12 mouse cellular contexts compared by ENCODE assay signal in genomic region chr9:70410668-70411067, GRCm38 (mm10).
"Had no signal": no experiment of that assay in that cellular context is flagged by ENCODE, and none has a peak within 500 bp of the region (broad histone marks: within the 10 kb centered on the region; RNA-seq: fewer than 3 reads in every experiment).

No protein-coding gene starts in this region.

- DNase-seq: kidney, adult 8-10 months; kidney, postnatal 36 days; liver; midbrain, embryonic 14.5 days; right cerebral cortex, adult 18-20 months; right cerebral cortex, postnatal 25 days; thymus, postnatal 4 days had no signal

- H3K9me3 ChIP-seq: limb, embryonic 12.5 days; neural tube, embryonic 15.5 days had no signal

- H3K4me1 ChIP-seq: limb, embryonic 12.5 days; neural tube, embryonic 15.5 days had no signal

- ATAC-seq: hindbrain, postnatal 0 days had no signal

- H3K27me3 ChIP-seq: limb, embryonic 12.5 days; neural tube, embryonic 15.5 days had no signal

- H3K27ac ChIP-seq: hindbrain, postnatal 0 days; limb, embryonic 12.5 days; liver, embryonic 14.5 days; neural tube, embryonic 15.5 days had no signal

- H3K4me3 ChIP-seq: limb, embryonic 12.5 days; myocyte; neural tube, embryonic 15.5 days had no signal

- H3K9ac ChIP-seq: limb, embryonic 12.5 days; liver, embryonic 14.5 days; neural tube, embryonic 15.5 days had no signal

- H3K4me2 ChIP-seq: limb, embryonic 12.5 days; neural tube, embryonic 15.5 days had no signal
